Mouse (Mus musculus): ENCODE data around the gene Erich2. TPM values are rescaled to one million over a fixed set of nuclear protein-coding genes. Genes with fewer than 3 reads are reported as not detected.

Erich2 gene
- polyA plus RNA-seq, 1 experiment from 2014 or later = 1.2 TPM

DNA sequence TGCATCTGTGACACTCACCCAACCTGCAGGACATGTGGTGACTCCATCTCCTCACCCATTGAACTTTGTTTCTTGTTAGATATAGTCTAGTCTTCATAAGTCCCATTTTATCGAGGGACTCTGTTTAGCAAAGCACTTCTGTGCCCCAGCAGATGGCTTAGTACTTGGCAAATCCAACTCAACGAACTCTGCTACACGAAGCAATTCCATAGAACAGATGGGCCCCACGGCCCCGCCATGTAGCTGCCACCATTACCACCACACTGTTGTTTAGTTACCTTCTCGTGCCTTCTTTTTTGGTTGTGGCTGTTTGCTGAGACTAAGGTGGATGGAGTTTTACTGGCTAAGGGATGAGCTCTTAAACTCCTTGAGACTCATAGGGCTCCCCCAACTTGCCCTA is 79.6 kb downstream of the Erich2 start:
- H3K4me1 ChIP-seq = 0 out of 2 replicates have a peak, but pooled peaks cover 2% of the 10 kb centered on the region
- no peaks in the 10 kb centered on the region for H3K36me3 ChIP-seq (replicated peaks)
- no peak overlapping the region for H3K4me3 ChIP-seq
- 92% methylated on average over 6 of the region's 6 CpGs for WGBS
- H3K9me3 ChIP-seq = no peaks in the 10 kb centered on the region
- H3K27ac ChIP-seq (replicated peaks) = no peak overlapping the region
- no peak for DNase-seq (ENCODE audit: low spot score)
- no peaks in the 10 kb centered on the region; the same call in 1 of the 2 replicates for H3K27me3 ChIP-seq (replicated peaks; ENCODE audit: low read depth, poor library complexity, severe bottlenecking)

Other genes with a start within 250 kb of the Erich2 start
- 1.4 and 2.1 TPM in 2 replicates for gene Sp5, start 33.9 kb upstream of the Erich2 start, polyA plus RNA-seq (2016; fragmentation: Nextera tagmentation; extraction: Ambion mirVana)
- 0.47 and 0.91 TPM in 2 replicates for gene Gad1, start 44.3 kb downstream of the Erich2 start, polyA plus RNA-seq (2016; fragmentation: Nextera tagmentation; extraction: Ambion mirVana)
- gene Gorasp2, start 152.8 kb downstream of the Erich2 start, polyA plus RNA-seq (2016; fragmentation: Nextera tagmentation; extraction: Ambion mirVana) = 156 and 157 TPM in 2 replicates
- 3.5 and 3.6 TPM in 2 replicates for gene Gm26558, start 153.3 kb downstream of the Erich2 start, polyA plus RNA-seq (2016; fragmentation: Nextera tagmentation; extraction: Ambion mirVana)